Mouse (Mus musculus): ENCODE measurements around the gene Rara.

Rara gene

GRCm38 (mm10) chr11:98953835-98954320 is 26.3 kb downstream of the Rara start:
- DNase-seq, result no peak

GRCm38 (mm10) chr11:98954373-98954772 is 26.8 kb downstream of the Rara start:
- peak; percentile 71 for DNase-seq

- no peak for DNase-seq
Observed at GRCm38 (mm10) chr11:98954801-98955706, 27.4 kb downstream of the Rara start.

- no peak for DNase-seq
Observed at GRCm38 (mm10) chr11:98955707-98956235, 28.2 kb downstream of the Rara start.

- no peak for DNase-seq
Observed at GRCm38 (mm10) chr11:98956340-98956739, 28.7 kb downstream of the Rara start.

GRCm38 (mm10) chr11:98959437-98960312 is 32.1 kb downstream of the Rara start:
- peak; percentile 85 for DNase-seq

GRCm38 (mm10) chr11:98960313-98960906 is 32.8 kb downstream of the Rara start:
- peak; percentile 77 for DNase-seq

GRCm38 (mm10) chr11:98961051-98961592 is 33.5 kb downstream of the Rara start:
- DNase-seq, result no peak

- no peak for DNase-seq
Observed at GRCm38 (mm10) chr11:98961766-98962165, 34.1 kb downstream of the Rara start.

GRCm38 (mm10) chr11:98962421-98963095 is 34.9 kb downstream of the Rara start:
- no peak for DNase-seq

GRCm38 (mm10) chr11:98963191-98964021 is 35.8 kb downstream of the Rara start:
- peak; percentile 76 for DNase-seq

- DNase-seq, result no peak
Observed at GRCm38 (mm10) chr11:98964201-98964615, 36.6 kb downstream of the Rara start.

- no peak for DNase-seq
Observed at GRCm38 (mm10) chr11:98964616-98965415, 37.2 kb downstream of the Rara start.

- no peak for DNase-seq
Observed at GRCm38 (mm10) chr11:98965416-98966077, 37.9 kb downstream of the Rara start.

GRCm38 (mm10) chr11:98966499-98967141 is 39.0 kb downstream of the Rara start:
- DNase-seq, result no peak

GRCm38 (mm10) chr11:98968079-98968478 is 40.5 kb downstream of the Rara start:
- no peak for DNase-seq

GRCm38 (mm10) chr11:98968716-98969495 is 41.3 kb downstream of the Rara start:
- no peak for DNase-seq

- no peak for DNase-seq
Observed at GRCm38 (mm10) chr11:98969496-98969927, 41.9 kb downstream of the Rara start.

Measured in liver (tissue).